Mouse (Mus musculus): Measurements from ENCODE around the gene Tax1bp1. TPM values are rescaled to one million over a fixed set of nuclear protein-coding genes. Genes with fewer than 3 reads are reported as not detected.

The Tax1bp1 gene
- total RNA-seq, 2 experiments from 2014 or later: 107 to 113 TPM

DNA sequence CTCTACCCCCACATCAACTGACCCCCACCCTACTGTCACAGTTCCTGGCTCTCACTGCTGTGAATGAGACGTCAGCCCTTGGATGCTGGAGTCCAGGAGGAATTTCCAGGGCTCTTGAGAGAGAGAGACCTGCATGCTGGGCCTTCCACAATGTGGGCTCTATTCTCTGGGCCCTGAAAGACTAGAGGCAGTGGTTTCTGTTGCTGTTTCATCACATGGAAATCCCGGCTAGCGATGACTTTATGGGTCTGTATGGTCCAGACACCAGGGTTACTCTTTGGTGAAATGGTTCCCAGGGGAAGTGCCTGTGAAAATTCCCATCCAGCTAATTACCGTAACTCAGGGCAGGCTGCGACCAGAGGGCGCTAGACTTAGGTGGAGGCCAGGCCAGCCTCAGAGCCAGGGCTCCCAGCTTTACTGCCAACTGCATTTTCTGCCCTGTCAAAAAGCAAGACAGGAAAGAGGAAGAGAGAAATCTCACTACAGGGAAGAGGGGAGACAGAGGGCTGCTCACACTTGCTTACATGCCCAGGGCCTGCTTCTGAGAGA, 83.8 kb downstream of the Tax1bp1 start:
- DNase-seq: peak; percentile 22

DNA sequence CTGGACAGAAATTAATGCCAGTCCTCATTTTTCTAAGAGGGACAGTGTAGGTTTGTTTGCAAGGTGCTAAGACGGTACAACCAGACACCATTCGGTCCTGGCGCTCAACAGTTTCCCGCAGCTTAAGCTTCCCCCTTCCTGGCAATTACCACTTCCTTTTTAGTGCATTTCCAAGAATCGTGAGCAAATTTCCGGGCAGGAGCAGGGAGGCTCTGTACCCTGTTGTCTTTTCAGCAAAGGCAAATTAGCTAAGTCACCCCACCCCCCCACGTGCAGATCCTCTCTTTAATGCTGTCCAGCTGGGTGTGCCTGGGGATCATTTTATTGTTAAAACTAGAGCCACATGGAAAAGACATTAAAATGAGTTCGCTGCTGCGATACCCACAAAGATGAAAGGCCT, 88.7 kb downstream of the Tax1bp1 start:
- DNase-seq: peak; percentile 49

DNA sequence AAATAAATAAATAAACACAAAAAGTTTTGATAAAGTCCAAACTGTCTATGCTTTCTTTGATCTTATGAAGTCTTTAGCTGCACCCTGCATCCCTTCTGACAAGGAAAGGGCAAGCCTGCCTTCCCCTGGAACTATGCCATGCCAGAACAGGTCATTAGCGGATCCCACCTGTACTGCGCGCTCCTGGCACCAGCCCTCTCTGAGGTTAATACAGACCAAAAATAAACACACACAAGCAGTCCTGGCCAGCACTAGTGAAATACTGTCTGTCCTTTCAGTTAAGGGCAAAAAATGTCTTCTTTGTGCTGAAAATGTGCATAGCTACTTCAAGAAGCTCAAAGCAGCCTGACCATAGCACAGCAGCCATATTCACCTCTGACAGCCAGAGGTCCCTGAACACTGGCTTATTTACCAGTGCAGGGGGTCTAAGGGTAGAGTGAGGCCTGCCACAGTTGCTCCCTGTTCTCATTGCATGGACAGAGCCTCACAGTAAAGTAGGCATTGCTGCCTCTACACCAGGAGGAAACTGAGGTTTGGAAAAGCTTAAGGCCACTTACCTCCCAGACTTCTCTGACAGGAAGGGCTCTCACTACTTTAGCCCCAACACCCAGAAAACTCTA, 91.8 kb downstream of the Tax1bp1 start:
- no peak for DNase-seq

Other genes starting within 250 kb of the Tax1bp1 start
- gene Hibadh, start 73.3 kb upstream of the Tax1bp1 start, total RNA-seq (2021): 100 to 1,000 TPM; 126 to 131 TPM